Mouse (Mus musculus) heart, postnatal 10 days (tissue): ENCODE data around the gene Pcbp1. TPM values are rescaled to one million over a fixed set of nuclear protein-coding genes. Genes with fewer than 3 reads are reported as not detected.
"Not testable (repeated sequence)": the region's sequence is repeated elsewhere in the genome, so short reads cannot be mapped to it uniquely, and the experiment has no call there.

Experiments used
- DNase-seq, 2 experiments: peaks; one replicate each; pipeline ENCODE4 v3.0.0; 2021
- intact Hi-C: fragments of 180-260 bp; cut with DNase I; formaldehyde crosslinking; loops from one replicate; pipeline ENCODE4 v1.15.1; 2025
- total RNA-seq, 2 experiments: library from RNA; stranded (reverse); gene quantifications; 2 replicates each; pipeline ENCODE4 v1.2.3; 2021

Pcbp1 gene
- total RNA-seq, 2 experiments from 2014 or later = 205 to 210 TPM

DNA sequence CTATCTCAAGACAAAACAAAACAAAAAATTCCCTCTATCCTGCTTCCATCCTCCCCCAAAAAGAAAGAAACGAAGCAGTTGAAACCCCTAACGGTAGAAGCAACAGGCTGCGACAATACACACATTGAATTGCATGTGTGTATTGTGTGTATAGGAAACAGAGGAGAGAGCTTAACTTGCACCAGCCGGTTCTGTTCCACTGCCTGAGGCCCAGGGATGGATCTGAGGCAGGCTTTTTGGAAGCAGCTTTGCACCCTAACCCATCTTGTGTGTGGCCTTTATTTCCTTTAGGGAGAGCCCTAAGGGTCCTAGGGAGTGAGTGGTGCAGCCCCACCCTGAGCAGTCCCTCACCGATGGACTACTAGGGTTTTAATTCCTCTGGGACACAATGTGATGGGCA lies 29.5 kb downstream of the Pcbp1 start:
- DNase-seq = no peak

DNA sequence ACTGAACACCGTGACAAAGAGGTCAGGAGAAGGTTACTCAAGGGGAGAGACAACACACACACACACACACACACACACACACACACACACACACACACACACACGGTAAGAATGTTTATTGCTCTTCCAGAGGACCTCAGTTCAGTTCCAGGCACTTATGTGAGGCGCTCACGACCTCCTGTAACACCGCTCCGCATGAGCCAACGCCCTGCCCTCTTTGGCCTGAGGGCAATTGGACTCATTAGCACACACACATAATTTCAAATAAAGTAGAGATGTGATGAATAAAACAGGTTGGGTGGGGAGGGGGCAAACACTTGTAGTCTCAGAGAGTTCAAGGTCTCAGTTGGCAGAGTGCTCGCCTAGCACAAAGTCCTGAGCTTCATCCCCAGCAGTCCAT lies 30.0 kb downstream of the Pcbp1 start:
- DNase-seq = no peak
- intact Hi-C loops = loop anchor here (2.0 kb wide), 2 partner anchors 23 to 29 kb away; no protein-coding TSS in a partner anchor

More for the DNA sequence above, 29.5 kb downstream of the Pcbp1 start:
- intact Hi-C loops = loop anchor here (2.0 kb wide), 2 partner anchors 24 to 28 kb away; no protein-coding TSS in a partner anchor

DNA sequence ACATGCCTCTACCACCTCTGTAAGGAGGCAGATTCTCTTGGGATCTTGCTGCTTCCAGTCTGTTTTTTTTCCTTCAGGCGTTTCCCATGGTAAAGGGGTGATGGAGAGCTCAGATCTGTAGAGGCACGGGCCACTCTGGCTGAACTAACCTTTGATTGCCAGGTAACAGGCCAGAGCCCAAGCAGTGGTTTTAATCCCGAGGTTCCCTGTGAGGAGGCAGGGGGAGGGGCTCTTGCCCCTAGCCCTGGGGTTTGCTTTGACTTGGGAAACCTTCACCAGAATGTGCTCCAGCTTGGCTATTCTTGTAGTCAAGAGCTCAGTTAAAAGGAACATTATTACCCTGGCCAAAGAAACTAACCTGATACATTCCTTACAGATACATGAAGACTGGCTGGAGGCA lies 30.5 kb downstream of the Pcbp1 start:
- no peak for DNase-seq
- intact Hi-C loops = loop anchor here (2.0 kb wide), 2 partner anchors 23 to 29 kb away; no protein-coding TSS in a partner anchor

DNA sequence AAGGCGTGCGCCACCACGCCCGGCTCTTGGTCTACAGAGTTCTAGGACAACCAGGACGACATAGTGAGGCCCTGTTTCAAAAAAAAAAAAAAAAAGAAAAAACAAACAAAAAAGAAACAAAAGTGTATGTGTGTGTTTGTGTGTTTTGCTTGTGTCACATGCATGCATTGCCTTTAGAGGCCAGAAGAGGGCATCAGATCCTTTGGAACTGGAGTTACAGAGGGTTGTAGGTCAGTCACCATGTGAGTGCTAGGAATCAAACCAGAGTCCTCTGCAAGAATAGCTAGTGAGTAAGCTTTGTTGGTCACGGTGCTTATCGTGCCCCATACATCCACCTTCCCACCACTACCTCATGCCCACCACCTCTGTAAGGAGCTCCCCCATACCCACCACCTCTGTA lies 31.4 kb downstream of the Pcbp1 start:
- no peak for DNase-seq
- intact Hi-C loops = no loop called here

DNA sequence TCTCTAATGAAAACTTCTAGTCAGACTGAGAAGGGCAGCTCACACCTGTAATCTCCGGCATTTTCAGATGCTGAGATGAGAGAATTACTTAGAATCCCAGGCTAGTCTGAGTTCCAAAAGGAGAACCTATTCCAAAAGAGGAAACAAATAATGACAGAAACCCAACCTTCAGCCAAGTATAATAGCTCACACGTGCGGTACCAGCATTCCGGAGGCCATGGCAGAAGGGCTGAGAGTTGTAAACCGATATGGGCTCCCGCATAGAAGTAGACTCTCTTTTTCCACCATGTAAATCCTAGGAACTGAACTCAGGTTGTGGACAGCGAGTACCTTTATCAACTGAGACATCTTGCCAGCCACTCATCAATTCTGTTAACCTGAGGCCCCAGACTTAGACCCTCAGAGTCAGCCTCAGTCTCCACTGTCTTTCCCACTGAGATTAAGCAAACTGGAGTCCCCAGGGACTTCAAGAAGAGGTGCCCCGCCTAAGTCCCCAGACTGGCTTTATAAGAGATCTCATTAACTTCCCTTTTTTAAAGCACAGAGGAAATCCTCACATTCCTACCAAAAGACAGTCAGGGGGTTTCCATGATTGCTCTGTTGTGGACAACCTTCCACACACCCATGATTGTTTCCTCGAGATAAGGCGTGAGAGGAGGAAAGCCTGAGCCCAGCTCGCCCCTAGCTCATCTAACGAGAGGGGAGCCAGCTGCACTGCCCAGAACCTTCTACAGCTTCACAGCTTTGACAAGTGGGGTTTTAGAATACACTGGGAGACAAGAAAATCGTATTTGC lies 32.5 kb downstream of the Pcbp1 start:
- intact Hi-C loops = no loop called here
- no peak for DNase-seq

DNA sequence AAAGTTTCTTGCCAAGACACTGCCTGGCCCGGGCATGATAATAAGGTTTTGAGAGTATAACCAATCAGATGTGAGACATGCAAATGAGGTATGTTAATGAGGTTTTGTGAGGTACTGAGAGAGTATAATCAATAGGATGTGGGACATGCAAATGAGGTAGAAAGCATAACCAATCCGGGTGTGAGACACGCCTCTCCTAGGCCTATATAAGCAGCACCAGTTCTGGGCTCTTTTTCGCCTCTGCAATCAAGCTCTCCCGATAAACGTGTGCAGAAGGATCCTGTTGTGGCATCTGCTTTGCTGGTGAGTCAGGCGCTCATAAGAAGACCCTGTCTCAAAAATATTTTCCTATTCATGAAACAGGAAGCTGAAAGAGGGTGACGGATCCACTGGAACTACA lies 35.7 kb downstream of the Pcbp1 start:
- intact Hi-C loops, DNase-seq: not testable (repeated sequence)

DNA sequence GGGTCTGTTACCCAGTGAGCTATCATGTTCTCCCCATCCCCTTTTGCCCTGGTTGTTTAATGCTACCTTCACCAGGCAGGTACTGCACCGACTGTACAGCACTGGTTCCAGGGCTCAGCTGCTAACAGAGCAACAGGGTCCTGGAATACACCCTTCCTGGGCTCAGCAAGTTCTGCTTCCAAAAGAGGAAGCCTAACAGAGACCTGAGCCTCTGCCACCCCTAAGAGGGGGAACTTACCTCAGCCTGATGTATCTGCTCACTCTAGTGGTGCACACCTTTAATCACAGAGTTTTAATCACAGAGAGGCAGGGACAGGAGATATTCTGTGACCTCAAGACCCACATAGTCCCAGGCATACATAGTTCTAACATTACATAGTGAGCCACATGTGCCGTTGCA lies 36.2 kb downstream of the Pcbp1 start:
- no peak for DNase-seq
- intact Hi-C loops = no loop called here

DNA sequence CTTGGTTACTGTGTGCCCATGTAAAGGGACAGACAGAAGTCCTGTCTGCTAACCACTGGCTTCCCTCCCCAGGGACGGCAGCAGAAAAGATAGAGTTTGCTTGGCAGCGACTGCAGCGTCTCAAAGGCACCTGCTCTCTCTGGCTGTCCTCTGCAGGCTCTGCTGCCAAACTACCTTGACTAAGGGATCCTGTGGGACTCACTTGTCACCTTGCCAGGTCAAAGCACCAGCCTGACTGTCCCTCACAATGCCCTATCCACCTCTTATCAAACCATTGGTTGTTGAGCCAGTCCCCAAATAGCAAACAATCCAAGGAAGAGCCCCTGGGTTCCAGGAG lies 38.0 kb downstream of the Pcbp1 start:
- intact Hi-C loops = no loop called here
- DNase-seq = peak; percentile 72 to 76

DNA sequence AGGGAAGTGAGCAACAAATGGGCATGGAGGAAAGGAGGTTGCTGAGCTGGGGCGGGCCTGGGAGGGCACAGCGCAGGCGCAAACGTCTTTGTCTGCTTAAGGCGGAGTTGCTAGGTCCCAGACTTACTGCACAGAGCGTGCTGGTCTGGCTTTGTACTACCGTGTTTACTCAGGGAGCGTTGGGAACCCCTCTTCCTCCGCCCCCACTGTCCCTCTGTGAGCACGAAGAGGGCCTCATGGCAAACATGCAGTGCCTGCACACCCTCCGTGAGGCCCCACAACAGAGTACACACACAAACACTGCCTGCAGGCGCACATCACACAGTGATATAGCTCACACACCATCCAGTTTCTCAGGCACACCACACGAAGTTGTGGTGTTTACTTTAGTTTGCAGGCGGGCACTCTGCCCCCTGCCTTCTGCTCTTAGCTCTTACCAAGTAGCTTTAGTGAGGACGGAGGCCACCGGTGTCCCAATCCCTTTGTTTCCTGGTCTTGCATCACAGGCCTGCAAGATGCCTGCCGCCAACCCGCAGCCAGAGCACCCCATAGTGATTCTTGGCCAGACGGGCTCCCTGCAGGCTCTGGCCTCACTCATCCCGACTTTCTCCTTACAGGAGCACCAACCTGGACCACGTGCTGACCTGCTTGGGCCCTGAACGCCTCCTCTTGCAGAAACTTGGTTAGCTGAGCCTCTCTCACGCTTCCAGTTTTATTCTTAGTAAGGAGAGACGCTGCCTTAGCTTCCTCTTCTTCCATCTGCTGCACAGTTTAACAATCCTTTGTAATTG lies 38.6 kb downstream of the Pcbp1 start:
- peak; percentile 86 to 87 for DNase-seq
- intact Hi-C loops = no loop called here

DNA sequence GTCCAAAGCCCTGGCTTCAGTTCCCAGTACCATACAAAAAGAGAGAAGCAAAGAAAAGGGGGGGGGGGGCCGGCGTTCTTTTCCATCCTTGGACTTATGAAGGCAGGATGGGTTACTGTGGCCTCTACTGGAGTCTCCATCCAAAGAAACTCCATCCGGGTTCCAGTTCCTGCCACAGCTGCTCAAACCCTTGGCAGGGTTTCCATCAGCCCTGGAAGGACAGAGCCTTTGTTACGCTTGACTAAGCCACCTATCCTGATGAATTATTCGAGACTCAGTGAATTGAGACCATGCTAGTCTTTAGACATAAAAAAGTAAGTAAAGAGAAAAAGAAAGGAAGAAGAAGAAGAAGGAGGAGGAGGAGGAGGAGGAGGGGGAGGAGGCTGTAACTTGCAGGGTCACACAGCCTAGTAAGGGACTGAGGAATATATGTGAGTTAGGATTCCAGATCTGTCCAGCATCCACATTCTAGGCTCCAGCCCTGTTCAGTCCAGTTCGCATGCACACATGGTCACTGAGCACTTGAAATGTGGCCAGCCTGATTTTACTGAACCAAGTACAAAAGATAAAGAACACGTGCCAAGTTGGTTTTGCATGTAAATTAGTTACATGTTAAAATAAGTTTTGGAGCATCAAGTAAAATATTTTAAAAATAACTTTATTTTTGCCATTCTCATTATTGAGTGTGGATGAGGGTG lies 40.0 kb downstream of the Pcbp1 start:
- intact Hi-C loops = no loop called here

DNA sequence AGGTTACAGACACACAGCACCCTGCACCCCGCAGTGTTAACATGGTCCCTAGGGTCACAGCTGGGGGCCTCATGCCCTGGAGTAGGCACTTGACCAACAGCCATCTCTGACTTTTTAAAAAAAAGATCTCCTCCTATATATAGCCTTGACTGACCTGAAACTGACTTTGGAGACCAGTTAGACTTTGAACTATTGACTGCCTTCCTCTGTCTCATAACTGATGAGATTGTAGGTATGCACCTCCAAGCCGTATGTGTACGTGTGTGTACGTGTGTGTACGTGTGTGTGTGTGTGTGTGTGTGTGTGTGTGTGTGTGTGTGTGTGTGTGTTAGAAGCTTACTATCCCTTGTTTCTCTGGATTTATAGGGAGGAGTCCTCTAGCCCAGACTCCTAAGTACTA lies 44.2 kb downstream of the Pcbp1 start:
- no peak for DNase-seq
- intact Hi-C loops = no loop called here

More for the DNA sequence above, 40.0 kb downstream of the Pcbp1 start:
- peak in 1 of 2 experiments; percentile 26 for DNase-seq

DNA sequence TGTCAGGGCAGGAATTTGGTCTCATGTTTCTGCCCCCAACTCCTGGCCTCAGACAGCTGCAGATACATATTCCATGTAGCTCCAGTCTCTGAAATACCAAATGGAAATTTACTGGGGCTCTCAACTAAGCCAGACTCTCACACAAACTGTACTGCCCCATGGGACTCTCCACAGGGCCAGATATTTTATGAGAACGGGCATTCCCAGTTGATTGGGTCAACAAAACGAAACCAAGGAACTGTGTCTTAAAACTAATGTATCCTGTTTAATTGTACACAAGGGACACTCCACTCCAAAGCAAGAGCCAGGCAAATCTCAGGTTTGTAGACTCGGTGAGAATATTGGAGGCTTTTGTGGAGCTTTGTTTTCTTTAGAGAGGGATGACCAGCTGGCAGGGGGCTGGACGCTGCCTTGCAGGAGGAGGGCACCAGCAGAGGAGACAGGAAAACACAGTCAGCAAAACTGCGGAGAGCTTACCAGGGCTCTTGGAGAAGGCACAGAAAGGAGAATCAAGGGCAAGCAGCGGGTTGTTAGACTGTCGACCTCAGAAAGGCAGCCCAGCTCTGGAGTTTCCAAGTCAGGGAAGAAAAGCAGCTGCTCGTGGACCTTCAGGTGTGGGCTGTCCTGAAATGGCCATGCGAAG lies 45.8 kb downstream of the Pcbp1 start:
- intact Hi-C loops = no loop called here
- DNase-seq = peak; percentile 69 to 76

DNA sequence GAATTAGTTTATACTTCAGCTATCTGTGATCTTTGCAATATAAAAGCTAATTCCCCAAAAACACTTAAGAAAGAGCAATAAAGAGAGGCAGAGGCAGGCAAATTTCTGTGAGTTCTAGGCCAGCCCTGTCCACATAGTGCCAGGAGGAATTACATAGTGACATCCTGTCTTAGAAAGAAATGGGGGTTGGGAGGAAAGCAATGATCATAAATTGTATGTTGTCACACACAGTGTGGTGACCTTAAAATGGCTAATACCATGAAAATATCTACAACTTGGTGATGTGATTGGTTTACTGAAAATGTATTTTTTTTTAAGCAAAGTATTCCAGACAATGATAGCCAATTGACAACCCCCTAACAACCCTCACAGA lies 46.3 kb downstream of the Pcbp1 start:
- intact Hi-C loops = no loop called here
- no peak for DNase-seq

DNA sequence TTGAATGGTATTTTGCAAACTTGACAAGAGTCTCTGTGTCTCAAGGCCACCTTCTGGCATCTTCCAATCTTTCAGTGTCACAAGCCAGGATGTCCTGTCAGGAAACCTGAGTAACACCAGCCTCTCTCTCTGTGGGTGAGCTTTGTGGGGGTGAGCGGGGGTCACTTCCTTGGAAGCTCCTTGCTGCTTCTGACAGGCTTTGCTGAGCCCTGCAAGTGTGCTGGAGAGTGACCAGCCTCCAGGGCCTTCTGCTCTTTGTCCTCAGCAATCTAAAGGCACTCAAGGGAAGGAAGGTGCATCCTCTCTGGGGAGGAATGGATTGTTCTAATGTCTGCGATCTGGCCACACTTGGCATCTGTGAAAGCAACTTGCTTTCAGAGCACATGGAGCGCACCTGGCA lies 46.8 kb downstream of the Pcbp1 start:
- intact Hi-C loops = no loop called here
- peak; percentile 58 to 67 for DNase-seq

DNA sequence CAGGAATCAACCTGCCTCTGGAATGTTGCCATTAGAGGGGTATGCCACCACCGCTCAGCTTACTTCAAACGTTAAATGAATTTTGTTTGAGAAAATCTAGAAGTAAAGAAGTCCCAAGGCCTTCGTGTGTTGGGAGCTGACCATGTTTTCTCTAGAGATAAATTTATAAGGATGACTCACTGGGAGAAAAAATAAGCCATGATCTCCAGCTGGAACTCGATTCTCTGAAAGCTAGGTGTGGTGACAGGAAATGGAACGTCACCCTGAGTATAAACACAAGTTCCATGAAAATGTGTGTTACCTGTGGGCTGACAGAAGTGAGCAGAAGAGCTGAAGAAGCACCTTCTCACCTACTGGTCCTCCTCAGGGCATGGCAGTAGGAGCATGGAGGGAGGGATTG lies 49.2 kb downstream of the Pcbp1 start:
- DNase-seq = no peak
- intact Hi-C loops = no loop called here

DNA sequence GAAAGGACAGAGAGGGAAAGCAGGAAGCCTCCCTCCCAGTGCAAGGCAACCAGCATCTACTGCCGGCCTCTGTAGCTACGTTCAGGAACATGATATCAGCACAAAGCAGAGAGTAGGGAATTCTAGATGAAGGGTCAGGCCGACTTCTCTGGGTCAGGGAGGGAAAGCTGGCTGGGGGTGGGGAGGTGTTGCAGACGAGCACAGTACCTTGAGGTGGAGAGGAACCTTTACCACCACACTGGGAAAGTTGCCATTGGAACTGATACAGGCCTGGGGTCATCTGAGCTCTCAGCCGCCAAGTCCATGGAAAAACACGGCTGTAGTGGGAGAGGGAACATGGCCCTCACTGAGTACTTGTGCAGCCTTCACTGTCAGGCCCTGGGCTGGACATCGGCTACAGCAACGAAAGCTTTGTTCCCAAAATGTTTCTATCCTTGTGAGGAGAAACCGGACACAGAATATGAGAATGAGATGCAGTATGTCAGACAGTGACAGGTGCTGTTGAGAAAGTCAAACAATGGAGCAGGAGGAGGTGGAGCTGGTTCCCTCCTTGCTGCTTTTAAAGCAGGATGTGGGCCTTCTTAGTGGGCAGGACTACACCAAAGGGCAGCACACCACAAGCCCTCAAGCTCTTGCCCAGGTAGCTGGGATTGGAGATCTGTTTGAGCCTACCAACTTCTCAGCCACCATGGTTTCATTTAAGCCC lies 50.5 kb downstream of the Pcbp1 start:
- intact Hi-C loops = no loop called here
- DNase-seq = peak; percentile 80 to 84

DNA sequence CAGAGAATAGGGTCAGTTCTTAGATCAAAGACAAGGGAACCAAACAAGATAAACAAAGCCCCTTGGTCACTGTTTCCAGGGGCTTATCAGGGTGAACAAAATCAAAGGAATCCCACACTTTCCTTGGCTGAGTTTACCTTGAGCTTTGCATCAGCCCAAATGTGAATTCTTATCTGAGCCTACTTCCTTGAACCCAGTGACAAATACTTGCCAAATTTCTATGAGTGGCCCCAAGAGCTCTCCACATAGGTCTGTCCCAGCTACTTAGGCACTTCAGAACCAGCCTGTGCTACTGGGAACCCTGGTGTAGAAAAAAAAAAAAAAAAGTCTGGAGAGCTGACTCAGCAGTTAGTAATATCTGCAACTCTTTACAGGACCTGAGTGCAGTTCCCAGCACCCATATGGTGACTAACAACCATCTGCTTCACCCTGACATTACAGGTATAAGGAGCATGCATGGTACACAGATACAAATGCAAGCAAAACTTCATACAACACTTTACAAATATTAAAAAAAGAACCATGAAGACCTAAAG lies 51.4 kb downstream of the Pcbp1 start:
- intact Hi-C loops = loop anchor here (5.0 kb wide), 1 partner anchor 198 kb away; no protein-coding TSS in a partner anchor
- DNase-seq = no peak
